Mouse (Mus musculus) B cell, adult (primary cell): ENCODE results near the gene Gm43951. TPM values are rescaled to one million over a fixed set of nuclear protein-coding genes. Genes with fewer than 3 reads are reported as not detected.

Experiments used
- total RNA-seq: library from RNA; stranded (reverse); gene quantifications from 4 replicates; pipeline ENCODE4 v1.2.4, GENCODE M21; 2023; ENCODE audit not compliant: inconsistent age

Gm43951 gene
- 0.39 to 1.5 TPM (median 1.3 TPM) in 4 replicates for total RNA-seq

DNA sequence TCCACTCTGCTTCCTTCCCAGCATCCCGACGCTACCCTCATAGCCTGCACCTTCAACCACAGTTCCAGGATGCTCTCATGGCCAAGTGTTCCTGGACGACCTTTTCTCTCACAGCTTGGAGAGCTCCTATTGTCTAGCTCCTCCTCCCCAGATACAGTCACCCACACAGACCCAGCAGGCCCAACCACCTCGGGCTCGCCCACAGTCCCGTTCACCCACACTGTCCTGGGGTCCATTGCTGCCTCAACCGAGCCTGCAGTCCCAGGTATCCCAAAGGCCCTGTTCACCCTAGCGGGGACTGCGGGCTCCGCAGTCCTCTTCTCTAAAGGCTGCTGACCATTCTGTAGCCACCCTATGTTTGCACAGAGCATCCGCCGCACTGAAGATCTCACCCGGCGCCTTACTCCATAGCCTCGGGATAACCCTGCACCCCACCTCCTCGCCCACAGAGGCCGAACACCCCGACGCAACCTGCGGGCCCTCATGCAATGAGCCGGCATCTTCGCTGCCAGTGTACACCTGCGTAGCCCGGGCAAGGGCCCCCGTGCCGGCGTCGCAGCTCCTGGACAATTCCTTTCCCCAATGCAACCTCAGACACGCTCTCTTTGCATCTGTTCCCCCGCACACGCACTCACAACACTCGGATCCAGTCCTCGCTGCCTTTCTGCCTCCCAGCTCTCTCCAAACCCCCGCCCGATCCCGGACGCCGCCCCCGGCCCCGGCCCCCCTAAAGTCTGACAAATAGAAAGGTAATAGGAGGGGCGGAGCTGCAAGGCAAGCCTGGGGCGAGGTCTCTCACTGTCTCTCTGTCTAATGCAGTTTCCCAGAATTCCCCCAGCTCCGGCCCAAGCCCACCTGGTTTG is at the start of gene Gm43951:
TSS of gene Gm43951 (minus strand) at position 500 of the 863 bp plus-strand sequence.

GRCm38 (mm10) chr11:72215410-72215797 is 8.8 kb upstream of the Gm43951 start, which contains the start of gene Med31:
Gene Med31 (minus strand): TSS chr11:72215592.

GRCm38 (mm10) chr11:72207204-72207833 is 679 bp upstream of the Gm43951 start, which contains the start of the genes 4933427D14Rik and Txndc17:
Gene 4933427D14Rik (minus strand): TSS chr11:72207459.
Gene Txndc17 (plus strand): TSS chr11:72207547.

Other genes starting within 250 kb of the Gm43951 start
- gene Aipl1, start 169.3 kb downstream of the Gm43951 start, total RNA-seq: not detected in 4 replicates
- 0.33 to 0.96 TPM (median 0.44 TPM) in 4 replicates for gene Pimreg, start 164.8 kb downstream of the Gm43951 start, total RNA-seq
- gene Pitpnm3, start 71.1 kb downstream of the Gm43951 start, total RNA-seq: not detected in 4 replicates
- 11.9 to 15.6 TPM (median 13.2 TPM) in 4 replicates for gene 4933427D14Rik, start 619 bp upstream of the Gm43951 start, total RNA-seq
- 26.7 to 36.4 TPM (median 29.0 TPM) in 4 replicates for gene Txndc17, start 707 bp upstream of the Gm43951 start, total RNA-seq
- gene Med31, start 8.8 kb upstream of the Gm43951 start, total RNA-seq: 37.0 to 44.4 TPM (median 38.9 TPM) in 4 replicates
- not detected in 4 replicates for gene Slc13a5, start 60.4 kb upstream of the Gm43951 start, total RNA-seq
- 37.8 to 60.0 TPM (median 46.9 TPM) in 4 replicates for gene Xaf1, start 94.8 kb upstream of the Gm43951 start, total RNA-seq
- gene Fbxo39, start 107.6 kb upstream of the Gm43951 start, total RNA-seq: not detected in 4 replicates
- not detected in 4 replicates for gene Tekt1, start 155.6 kb upstream of the Gm43951 start, total RNA-seq
- gene Smtnl2, start 204.9 kb upstream of the Gm43951 start, total RNA-seq: 0.48 to 0.69 TPM (median 0.51 TPM) in 3 of 4 replicates, not detected in the other
- gene Ggt6, start 228.7 kb upstream of the Gm43951 start, total RNA-seq: not detected in 4 replicates
- gene Mybbp1a, start 234.5 kb upstream of the Gm43951 start, total RNA-seq: 169 to 183 TPM (median 175 TPM) in 4 replicates